8 mouse cellular contexts compared by ENCODE assay signal in the genomic region with DNA sequence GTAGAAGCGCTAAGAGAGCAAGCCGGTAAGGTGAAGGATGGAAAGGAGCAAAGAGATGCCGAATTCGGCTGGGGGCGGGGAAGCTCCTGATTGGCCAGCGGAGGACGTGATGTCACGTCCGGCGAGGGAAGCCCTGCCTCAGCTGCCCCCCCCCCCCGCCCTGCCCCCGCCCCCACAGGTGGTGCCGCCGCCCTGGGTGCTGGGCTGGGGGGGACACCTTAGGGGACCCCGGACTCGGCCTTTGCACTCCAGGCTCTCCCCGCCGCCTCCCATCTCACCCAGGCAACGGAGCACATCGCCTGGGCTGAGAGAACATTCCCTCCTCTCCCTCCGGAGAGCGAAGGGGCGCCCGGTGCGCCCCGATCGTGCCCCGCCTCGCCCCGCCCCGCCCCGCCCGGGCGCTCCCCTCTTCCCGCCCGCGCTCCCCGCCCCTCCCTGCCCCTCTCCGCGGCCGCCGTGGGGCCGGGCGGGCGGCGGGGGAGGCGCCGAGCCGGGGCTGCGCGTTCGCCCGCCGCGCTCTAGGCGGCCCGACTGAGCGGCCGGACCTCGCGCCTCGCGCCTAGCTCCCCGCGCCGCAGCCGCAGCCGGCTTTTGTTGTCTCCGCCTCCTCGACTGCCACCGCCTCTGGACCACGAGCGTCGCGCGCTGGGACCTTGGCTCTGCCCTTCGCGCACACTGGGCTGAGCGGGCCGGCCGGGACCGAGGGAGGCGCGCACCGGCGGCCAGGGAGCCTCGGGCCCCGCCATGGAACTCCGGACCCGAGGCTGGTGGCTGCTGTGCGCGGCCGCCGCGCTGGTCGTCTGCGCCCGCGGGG. TPM values are rescaled to one million over a fixed set of nuclear protein-coding genes. Genes with fewer than 3 reads are reported as not detected.
DNase-seq lines count a peak whose midpoint lies in the region; ATAC-seq and TF ChIP-seq lines count a peak whose summit lies in the region.

Gene Gpc1, plus strand, starts transcription at position 458 of the 814 bp plus-strand sequence.

- H3K9me3 ChIP-seq in forebrain, embryonic 11.5 days (ENCODE audit: control insufficient read depth, low read length): no peaks in the 10 kb centered on the region
- H3K9me3 ChIP-seq in heart, embryonic 14.5 days (ENCODE audit: control insufficient read depth, low read length): no peaks in the 10 kb centered on the region
- no peaks in the 10 kb centered on the region for H3K9me3 ChIP-seq in liver, embryonic 12.5 days (replicated peaks)
- no peaks in the 10 kb centered on the region for H3K9me3 ChIP-seq in stomach, embryonic 16.5 days (replicated peaks; ENCODE audit: control insufficient read depth, low read length)

- no peaks in the 10 kb centered on the region for H3K27me3 ChIP-seq in forebrain, embryonic 11.5 days (ENCODE audit: control insufficient read depth, insufficient read depth, low read length)
- peaks cover 39% of the 10 kb centered on the region for H3K27me3 ChIP-seq in heart, embryonic 14.5 days (ENCODE audit: control insufficient read depth, insufficient read depth, low read length)
- H3K27me3 ChIP-seq in liver, embryonic 12.5 days (replicated peaks): peaks cover 80% of the 10 kb centered on the region
- H3K27me3 ChIP-seq in stomach, embryonic 16.5 days (ENCODE audit: control insufficient read depth, insufficient read depth, low read length): peaks cover 5% of the 10 kb centered on the region; the same call in 1 of the 2 replicates

- no peaks in the 10 kb centered on the region for H3K4me1 ChIP-seq in bone marrow macrophage, adult 2 months (ENCODE audit: control insufficient read depth, insufficient read depth, low read length)
- H3K4me1 ChIP-seq in forebrain, embryonic 11.5 days (replicated peaks; ENCODE audit: control insufficient read depth, insufficient read depth, low read length): peaks cover 18% of the 10 kb centered on the region
- H3K4me1 ChIP-seq in heart, embryonic 14.5 days (ENCODE audit: control insufficient read depth in 2 of 2, insufficient read depth in 2 of 2, low read length in 2 of 2): peaks cover 14 to 28% of the 10 kb centered on the region in 2 experiments; a peak in 3 of 4 replicates
- H3K4me1 ChIP-seq in liver, embryonic 12.5 days: peaks cover 14% of the 10 kb centered on the region
- peaks cover 20% of the 10 kb centered on the region for H3K4me1 ChIP-seq in stomach, embryonic 16.5 days (ENCODE audit: control insufficient read depth, insufficient read depth, low read length)

- H3K9ac ChIP-seq in forebrain, embryonic 11.5 days (ENCODE audit: low read length): peak within 1 kb of the TSS; percentile 99
- H3K9ac ChIP-seq in heart, embryonic 14.5 days (ENCODE audit: low read length): peak within 1 kb of the TSS; percentile 97
- peak within 1 kb of the TSS; percentile 40 for H3K9ac ChIP-seq in liver, embryonic 12.5 days
- peak within 1 kb of the TSS; percentile 91 for H3K9ac ChIP-seq in stomach, embryonic 16.5 days (ENCODE audit: low read length)

- H3K4me2 ChIP-seq in forebrain, embryonic 11.5 days (ENCODE audit: low read depth, low read length, severe bottlenecking): peak within 1 kb of the TSS; percentile 88
- peak within 1 kb of the TSS; percentile 87 for H3K4me2 ChIP-seq in heart, embryonic 14.5 days (ENCODE audit: low read length)
- H3K4me2 ChIP-seq in liver, embryonic 12.5 days: peak within 1 kb of the TSS; percentile 72
- H3K4me2 ChIP-seq in stomach, embryonic 16.5 days (ENCODE audit: low read depth, low read length): peak within 1 kb of the TSS; percentile 79

- ATAC-seq in forebrain, embryonic 11.5 days (replicated peaks; ENCODE audit: low FRiP score): peak; percentile 78
- peak; percentile 66 for ATAC-seq in heart, embryonic 14.5 days (ENCODE audit: insufficient number of reproducible peaks, insufficient read depth, low FRiP score, low read depth)
- ATAC-seq in liver, embryonic 12.5 days: peak; percentile 53
- ATAC-seq in stomach, embryonic 16.5 days (ENCODE audit: insufficient read depth, low FRiP score): peak; percentile 87

- no peak for TF ChIP-seq CTCF in bone marrow macrophage, adult 2 months (IDR thresholded peaks at IDR 0.05; ENCODE audit: low read depth, low read length)

- peak; percentile 19 to 21 for DNase-seq in B cell, adult 2 months
- DNase-seq in forebrain, embryonic 11.5 days (ENCODE audit: low spot score): peak; percentile 95
- DNase-seq in kidney, postnatal 14 days: peak; percentile 82
- peak; percentile 89 for DNase-seq in neural tube, embryonic 10.5 days (ENCODE audit: extremely low spot score, low spot score)

- no peak for TF ChIP-seq POLR2A in bone marrow macrophage, adult 2 months (IDR thresholded peaks at IDR 0.05; ENCODE audit: borderline replicate concordance, low read depth, low read length)

- no peaks in the 10 kb centered on the region; the same call in 1 of the 2 replicates for H3K36me3 ChIP-seq in forebrain, embryonic 11.5 days (ENCODE audit: control insufficient read depth, insufficient read depth, low read length)
- H3K36me3 ChIP-seq in heart, embryonic 14.5 days (ENCODE audit: control insufficient read depth, insufficient read depth, low read length): 0 out of 2 replicates have a peak, but pooled peaks cover 10% of the 10 kb centered on the region
- H3K36me3 ChIP-seq in liver, embryonic 12.5 days: no peaks in the 10 kb centered on the region
- H3K36me3 ChIP-seq in stomach, embryonic 16.5 days (ENCODE audit: control insufficient read depth, insufficient read depth, low read length): no peaks in the 10 kb centered on the region

- H3K4me3 ChIP-seq in bone marrow macrophage, adult 2 months (ENCODE audit: insufficient read depth, low read length): peak within 1 kb of the TSS; percentile 24; the same call in 1 of the 2 replicates
- H3K4me3 ChIP-seq in forebrain, embryonic 11.5 days (ENCODE audit: low read depth, low read length): peak within 1 kb of the TSS; percentile 94
- H3K4me3 ChIP-seq in heart, embryonic 14.5 days (ENCODE audit: control insufficient read depth in 1 of 2, insufficient read depth in 1 of 2, low read depth in 1 of 2, low read length in 2 of 2): peak within 1 kb of the TSS; percentile 63 to 79
- peak within 1 kb of the TSS; percentile 55 for H3K4me3 ChIP-seq in liver, embryonic 12.5 days
- H3K4me3 ChIP-seq in stomach, embryonic 16.5 days (replicated peaks; ENCODE audit: low read length): peak within 1 kb of the TSS; percentile 80

- WGBS in forebrain, embryonic 11.5 days: 0% methylated on average over 74 of the region's 99 CpGs
- under 1% methylated on average over 67 of the region's 99 CpGs for WGBS in heart, embryonic 14.5 days
- WGBS in liver, embryonic 12.5 days (ENCODE audit: insufficient replicate concordance): 1% methylated on average over 69 of the region's 99 CpGs
- under 1% methylated on average over 61 of the region's 99 CpGs for WGBS in stomach, embryonic 16.5 days

- no peak within 1 kb of the TSS for H3K27ac ChIP-seq in bone marrow macrophage, adult 2 months (ENCODE audit: insufficient read depth, low read depth, low read length)
- peak within 1 kb of the TSS; percentile 94 for H3K27ac ChIP-seq in forebrain, embryonic 11.5 days (ENCODE audit: low read depth, low read length)
- H3K27ac ChIP-seq in heart, embryonic 14.5 days (replicated peaks in 1 of 2; ENCODE audit: control insufficient read depth in 1 of 2, insufficient read depth in 1 of 2, low read depth in 2 of 2, low read length in 2 of 2): peak within 1 kb of the TSS; percentile 79 to 91
- 0 out of 2 replicates have a peak within 1 kb of the TSS, but pooled peaks have one; percentile 23 for H3K27ac ChIP-seq in liver, embryonic 12.5 days
- H3K27ac ChIP-seq in stomach, embryonic 16.5 days (ENCODE audit: low read length): peak within 1 kb of the TSS; percentile 90

RNA-seq across cellular contexts. Expression of gene Gpc1, which starts in this region (rescaled TPM):
- 3.6 and 4.2 TPM in 2 replicates for polyA plus RNA-seq in bone marrow macrophage, adult 2 months (2012; ENCODE audit: insufficient read depth, insufficient read length, missing spikeins)
- 139 and 154 TPM in 2 replicates for polyA plus RNA-seq in forebrain, embryonic 11.5 days (2014; fragmentation: Nextera tagmentation; extraction: Ambion mirVana)
- polyA plus RNA-seq in heart, embryonic 14.5 days (2014; fragmentation: Nextera tagmentation; extraction: Ambion mirVana): 55.3 and 59.7 TPM in 2 replicates
- 5.5 and 7.2 TPM in 2 replicates for polyA plus RNA-seq in liver, embryonic 12.5 days (2016; fragmentation: Nextera tagmentation; extraction: Ambion mirVana)
- 36.2 and 39.3 TPM in 2 replicates for polyA plus RNA-seq in stomach, embryonic 16.5 days (2015; fragmentation: Nextera tagmentation; extraction: Ambion mirVana)

Comparison
In these comparisons a context has a peak if more than half of its experiments do, and no peak if none do; other contexts are left out.
1. DNase-seq: peak in every context shown above with its lines; median percentile 95 in forebrain, embryonic 11.5 days; 89 in neural tube, embryonic 10.5 days; 82 in kidney, postnatal 14 days; 20 in B cell, adult 2 months.
2. H3K4me3 ChIP-seq: peak in every context shown above with its lines; median percentile 94 in forebrain, embryonic 11.5 days; 80 in stomach, embryonic 16.5 days; 71 in heart, embryonic 14.5 days; 55 in liver, embryonic 12.5 days; 24 in bone marrow macrophage, adult 2 months.
3. H3K9ac ChIP-seq: peak in every context shown above with its lines; median percentile 99 in forebrain, embryonic 11.5 days; 97 in heart, embryonic 14.5 days; 91 in stomach, embryonic 16.5 days; 40 in liver, embryonic 12.5 days.